Mouse (Mus musculus) megakaryocyte-erythroid progenitor cell, adult 5-6 weeks (primary cell): Measurements from ENCODE around the gene Zfp423. TPM values are rescaled to one million over a fixed set of nuclear protein-coding genes. Genes with fewer than 3 reads are reported as not detected.

ENCODE experiments used
- ATAC-seq: replicated peaks from 2 replicates; pipeline ENCODE4 v1.8.0; 2016; ENCODE audit warnings: mild to moderate bottlenecking, inconsistent platforms; ENCODE audit not compliant: severe bottlenecking, poor library complexity, low FRiP score, low TSS enrichment
- total RNA-seq, 2 experiments: library from RNA; stranded (forward) in 1 of 2; stranded (reverse) in 1 of 2; fragments of 200-1000, 215-1000 nt in 1 of 2; fragments of >200 nt in 1 of 2; fragmentation: Nextera tagmentation in 1 of 2; gene quantifications; 2 replicates each; pipeline ENCODE4 v1.2.3; 2014 to 2017

Zfp423 gene
- total RNA-seq, 2 experiments from 2014 or later, result not detected

- no peak for ATAC-seq
Observed at GRCm38 (mm10) chr8:87717445-87717844, 241.9 kb downstream of the Zfp423 start.

DNA sequence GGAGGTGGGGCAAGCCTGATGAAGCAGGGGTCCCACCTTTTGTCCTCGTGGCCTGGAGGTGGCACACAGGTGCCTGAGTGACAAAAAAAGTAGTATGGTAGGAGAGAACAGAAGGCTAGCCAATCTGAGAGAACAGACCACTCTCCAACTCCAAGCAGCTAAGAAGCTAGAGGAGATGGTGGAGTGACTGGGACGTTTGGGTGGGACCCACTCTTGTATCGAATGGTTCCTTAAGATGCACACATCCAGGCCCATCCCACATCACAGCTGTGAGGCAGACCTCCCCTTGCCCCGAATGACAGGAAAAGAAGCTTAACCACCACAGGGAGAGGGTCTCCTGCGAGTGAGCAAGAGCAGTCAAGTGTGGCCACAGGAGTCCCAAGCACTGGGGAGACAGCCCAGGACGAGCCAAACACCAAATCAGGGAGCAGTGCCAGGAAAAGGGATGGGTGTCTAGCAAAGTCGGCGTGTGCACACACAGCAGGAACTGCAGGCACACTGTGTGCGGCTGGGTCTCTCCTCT is 242.6 kb downstream of the Zfp423 start:
- no peak for ATAC-seq

GRCm38 (mm10) chr8:87715731-87716682 is 243.4 kb downstream of the Zfp423 start:
- ATAC-seq, result 0 out of 2 replicates have a peak, but pooled peaks have one; percentile 71

- no peak for ATAC-seq
Observed at GRCm38 (mm10) chr8:87713946-87714345, 245.4 kb downstream of the Zfp423 start.

- no peak for ATAC-seq
Observed at GRCm38 (mm10) chr8:87711955-87712354, 247.4 kb downstream of the Zfp423 start.

GRCm38 (mm10) chr8:87708127-87708637 is 251.2 kb downstream of the Zfp423 start:
- ATAC-seq, result no peak

GRCm38 (mm10) chr8:87707176-87707575 is 252.2 kb downstream of the Zfp423 start:
- ATAC-seq, result no peak

DNA sequence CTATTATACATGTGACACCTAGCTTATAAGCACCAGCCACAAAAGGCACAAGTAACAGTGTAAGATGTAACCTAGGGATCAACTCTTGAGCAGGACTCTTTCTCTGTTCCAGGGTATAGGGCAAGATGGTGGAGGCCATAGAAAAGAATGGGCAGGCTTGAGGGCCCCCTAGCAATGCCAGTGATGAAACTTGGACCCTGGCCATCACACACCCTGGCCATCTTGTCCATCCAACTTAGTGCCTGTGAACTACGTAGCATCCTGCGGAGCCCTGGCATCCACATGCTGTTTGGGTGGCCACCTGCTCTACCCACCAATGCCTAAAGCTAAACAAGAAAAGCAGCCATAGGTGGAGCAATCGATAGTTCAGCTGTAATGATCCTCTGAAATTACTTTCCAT is 254.6 kb downstream of the Zfp423 start:
- no peak for ATAC-seq

DNA sequence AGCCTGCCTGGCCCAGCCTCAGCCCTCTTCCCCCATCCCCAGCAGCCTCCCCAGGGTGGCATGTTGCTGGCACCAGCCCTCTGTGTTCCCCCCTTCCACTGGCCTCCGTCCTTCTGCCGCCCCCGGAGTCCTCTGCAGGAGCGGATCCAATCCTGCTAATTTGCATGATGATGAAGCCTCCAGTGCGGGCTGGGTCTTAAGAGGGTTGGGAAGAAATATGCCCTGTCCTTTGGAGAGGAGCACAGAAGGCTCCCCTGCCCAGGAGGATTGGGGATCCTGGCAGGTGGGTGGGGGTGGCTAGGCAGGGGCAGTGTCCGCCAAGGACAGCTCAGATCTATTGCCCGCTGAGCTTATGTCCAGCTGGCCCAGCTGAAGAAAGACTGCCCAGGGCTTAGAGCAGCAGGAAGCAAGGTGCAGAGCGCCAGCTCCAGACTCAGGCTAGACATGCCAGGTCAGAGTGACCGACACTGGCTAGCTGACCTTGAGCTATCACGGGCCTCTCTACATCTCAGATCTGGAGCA is 256.5 kb downstream of the Zfp423 start:
- ATAC-seq, result no peak

DNA sequence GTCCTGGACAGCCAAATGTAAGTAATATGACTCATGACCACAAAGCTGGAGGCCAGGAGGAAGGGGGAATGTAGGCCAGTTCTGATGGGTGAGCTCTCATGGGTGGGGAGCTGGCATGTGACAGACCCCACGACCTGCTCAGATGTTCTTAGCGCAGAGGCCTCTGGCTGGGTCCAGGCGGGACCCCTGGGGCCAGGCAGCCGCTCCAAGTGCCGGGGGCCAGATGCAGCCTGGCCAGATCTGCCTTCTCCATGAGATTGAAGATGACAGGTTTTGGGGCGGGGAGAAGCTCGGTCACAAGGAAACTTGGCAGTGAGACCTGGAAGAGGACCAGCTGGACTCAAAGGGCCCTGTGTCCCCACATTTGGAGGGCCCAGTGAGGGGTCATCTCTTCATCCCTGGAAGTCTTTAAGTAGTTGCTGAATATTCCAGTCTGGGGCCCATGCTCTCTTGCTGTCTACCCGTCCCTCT is 257.3 kb downstream of the Zfp423 start:
- ATAC-seq, result no peak

- ATAC-seq, result no peak
Observed at GRCm38 (mm10) chr8:87701583-87701982, 257.8 kb downstream of the Zfp423 start.

- ATAC-seq, result no peak
Observed at GRCm38 (mm10) chr8:87700321-87700720, 259.1 kb downstream of the Zfp423 start.

GRCm38 (mm10) chr8:87697127-87697526 is 262.3 kb downstream of the Zfp423 start:
- ATAC-seq, result no peak

DNA sequence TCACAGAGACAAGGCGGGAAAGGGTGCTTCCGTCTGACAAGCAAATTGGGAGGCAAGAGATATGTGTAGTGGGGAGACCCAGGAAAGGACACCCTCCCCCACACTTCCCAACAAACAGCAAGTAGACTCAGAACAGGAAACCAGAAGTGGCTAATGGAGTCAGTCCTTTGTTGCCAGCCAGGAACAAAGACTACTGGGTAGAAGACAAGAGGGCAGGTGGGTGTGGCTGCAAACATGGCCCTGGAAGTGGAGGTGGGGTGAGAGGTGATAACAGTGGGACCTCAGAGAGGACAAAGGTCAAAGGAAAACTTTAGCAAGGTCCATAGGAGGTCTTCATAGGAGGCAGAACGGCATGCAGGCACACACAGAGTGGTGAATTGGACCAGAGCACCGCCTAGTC is 265.7 kb downstream of the Zfp423 start:
- no peak for ATAC-seq

- no peak for ATAC-seq
Observed at GRCm38 (mm10) chr8:87690100-87691095, 269.0 kb downstream of the Zfp423 start.

DNA sequence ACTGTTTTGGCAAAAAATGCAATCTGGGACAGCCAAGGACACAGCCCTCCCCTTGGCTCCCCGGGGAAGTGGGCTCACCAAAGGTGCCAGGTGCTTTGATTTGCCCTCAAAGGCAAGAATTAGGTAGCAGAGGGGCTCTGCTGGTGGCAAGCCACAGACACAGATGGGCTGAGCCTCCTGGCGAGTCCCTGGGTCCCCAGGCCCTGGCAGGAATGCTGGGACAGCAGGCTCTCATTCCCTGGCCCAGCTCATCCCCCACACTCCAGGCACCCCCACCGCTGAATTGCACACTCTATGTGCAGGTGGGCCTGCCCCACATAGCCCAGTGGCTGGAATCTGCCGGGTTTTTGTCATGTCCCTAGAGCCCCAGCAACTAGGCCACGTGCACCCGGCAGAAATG is 270.2 kb downstream of the Zfp423 start:
- ATAC-seq, result no peak

GRCm38 (mm10) chr8:87688348-87688747 is 271.0 kb downstream of the Zfp423 start:
- ATAC-seq, result no peak

- no peak for ATAC-seq
Observed at GRCm38 (mm10) chr8:87686986-87687698, 272.3 kb downstream of the Zfp423 start.

DNA sequence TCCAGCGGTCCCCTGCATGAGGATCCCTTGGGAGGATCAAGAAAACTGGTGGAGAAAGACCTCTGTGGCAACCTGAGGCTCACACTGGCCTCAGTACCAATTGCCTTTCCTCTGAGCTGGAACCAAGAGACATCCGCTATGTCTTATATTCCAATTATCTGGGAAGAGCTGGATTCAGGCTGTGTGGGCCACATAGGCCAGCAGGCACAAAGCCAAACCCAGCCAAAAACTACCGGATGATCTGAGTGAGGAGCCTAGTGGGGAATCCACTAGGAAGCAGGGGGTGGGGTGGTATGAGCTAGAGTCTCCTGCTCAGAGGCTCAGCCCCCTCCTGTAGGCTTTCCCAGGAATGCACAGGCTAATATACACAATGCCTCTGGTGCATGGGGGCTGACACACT is 273.4 kb downstream of the Zfp423 start:
- no peak for ATAC-seq
